Mouse (Mus musculus): ENCODE results near the gene Hoxb8. TPM values are rescaled to one million over a fixed set of nuclear protein-coding genes. Genes with fewer than 3 reads are reported as not detected.

Hoxb8 gene
- total RNA-seq, 4 experiments from 2014 or later = 50.4 to 99.8 (median 83.6) TPM

- no peak for DNase-seq
These were observed 35.2 kb downstream of the Hoxb8 start for GRCm38 (mm10) chr11:96316696-96317607.

GRCm38 (mm10) chr11:96317608-96318367 is 36.1 kb downstream of the Hoxb8 start, which contains the start of gene Hoxb4:
TSS of gene Hoxb4 (plus strand) at chr11:96318267.
- DNase-seq = no peak

DNA sequence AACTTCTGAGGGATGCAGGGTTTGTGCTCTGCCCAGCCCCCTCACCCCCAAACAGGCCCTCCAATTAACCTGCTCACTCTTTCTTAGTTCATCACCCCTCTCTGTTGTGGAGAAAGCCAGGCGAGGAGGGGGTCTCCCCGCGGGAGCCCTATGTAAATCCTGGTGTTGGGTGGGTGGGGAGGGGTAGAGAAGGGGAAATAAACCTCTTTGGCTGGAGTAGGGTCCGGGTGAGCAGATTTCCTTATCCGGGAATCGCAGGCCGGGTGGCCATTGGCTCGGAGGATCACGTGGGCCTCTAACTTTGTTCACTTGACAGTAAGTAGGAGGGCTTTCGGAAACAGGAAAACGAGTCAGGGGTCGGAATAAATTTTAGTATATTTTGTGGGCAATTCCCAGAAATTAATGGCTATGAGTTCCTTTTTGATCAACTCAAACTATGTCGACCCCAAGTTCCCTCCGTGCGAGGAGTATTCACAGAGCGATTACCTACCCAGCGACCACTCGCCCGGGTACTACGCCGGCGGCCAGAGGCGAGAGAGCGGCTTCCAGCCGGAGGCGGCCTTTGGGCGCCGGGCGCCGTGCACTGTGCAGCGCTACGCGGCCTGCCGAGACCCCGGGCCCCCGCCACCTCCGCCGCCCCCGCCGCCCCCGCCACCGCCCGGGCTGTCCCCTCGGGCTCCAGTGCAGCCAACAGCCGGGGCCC is 36.8 kb downstream of the Hoxb8 start:
- peak; percentile 82 for DNase-seq

DNA sequence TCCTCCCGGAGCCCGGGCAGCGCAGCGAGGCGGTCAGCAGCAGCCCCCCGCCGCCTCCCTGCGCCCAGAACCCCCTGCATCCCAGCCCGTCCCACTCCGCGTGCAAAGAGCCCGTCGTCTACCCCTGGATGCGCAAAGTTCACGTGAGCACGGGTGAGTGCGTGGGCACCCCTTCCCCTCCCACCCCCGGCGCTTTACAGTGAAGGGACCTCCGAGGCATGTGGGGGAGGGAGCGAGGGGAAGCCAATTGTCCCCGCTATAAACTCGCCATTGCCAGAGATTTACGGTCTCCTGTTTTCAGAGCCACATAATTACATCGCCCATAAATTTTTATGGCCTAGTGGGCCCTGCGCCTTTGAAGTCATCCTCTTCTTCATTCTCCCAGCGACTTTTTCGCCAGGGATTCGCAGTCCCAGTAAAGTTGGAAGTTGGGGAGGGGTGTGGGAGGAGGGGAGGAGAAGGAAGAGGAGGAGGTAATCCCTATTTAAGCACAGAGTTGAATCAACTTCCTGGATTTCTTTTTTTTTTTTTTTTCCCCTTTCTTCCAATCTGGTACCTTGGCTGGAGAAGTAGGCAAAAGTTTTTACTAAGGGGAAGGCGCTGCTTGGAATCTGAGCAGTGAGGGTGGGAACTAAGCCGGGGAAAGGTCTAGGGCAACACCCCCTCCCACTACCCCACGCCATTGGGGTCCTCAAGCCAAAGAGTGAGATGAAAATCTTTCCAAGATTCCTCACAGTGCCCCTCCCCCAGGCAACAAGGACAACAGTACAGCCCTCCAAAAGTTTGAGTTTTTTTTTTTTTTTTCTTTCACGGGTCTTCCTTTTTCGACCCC is 37.6 kb downstream of the Hoxb8 start:
- DNase-seq = no peak

GRCm38 (mm10) chr11:96319910-96320309 is 38.2 kb downstream of the Hoxb8 start:
- DNase-seq = no peak

DNA sequence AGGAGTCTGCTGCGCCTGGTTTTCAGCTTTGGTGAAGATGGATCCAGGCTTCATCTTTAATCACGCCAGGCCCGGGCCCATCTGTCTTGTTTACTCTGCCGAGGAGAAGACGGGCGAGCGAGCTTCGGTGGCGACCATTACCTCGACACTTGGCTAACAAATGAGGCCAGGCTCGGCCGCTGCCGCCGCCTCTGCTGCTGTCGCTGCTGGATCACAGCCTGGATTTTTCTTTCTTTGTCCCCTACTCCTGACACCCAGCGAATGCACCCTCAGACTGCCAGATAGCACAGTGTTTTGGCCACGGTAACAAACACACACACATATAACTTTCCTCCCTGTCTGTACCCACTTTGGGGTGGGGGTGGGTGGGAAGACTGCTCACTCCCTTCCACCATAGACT is 39.0 kb downstream of the Hoxb8 start:
- DNase-seq = no peak

- DNase-seq = no peak
These were observed 40.1 kb downstream of the Hoxb8 start for GRCm38 (mm10) chr11:96321846-96322245.

DNA sequence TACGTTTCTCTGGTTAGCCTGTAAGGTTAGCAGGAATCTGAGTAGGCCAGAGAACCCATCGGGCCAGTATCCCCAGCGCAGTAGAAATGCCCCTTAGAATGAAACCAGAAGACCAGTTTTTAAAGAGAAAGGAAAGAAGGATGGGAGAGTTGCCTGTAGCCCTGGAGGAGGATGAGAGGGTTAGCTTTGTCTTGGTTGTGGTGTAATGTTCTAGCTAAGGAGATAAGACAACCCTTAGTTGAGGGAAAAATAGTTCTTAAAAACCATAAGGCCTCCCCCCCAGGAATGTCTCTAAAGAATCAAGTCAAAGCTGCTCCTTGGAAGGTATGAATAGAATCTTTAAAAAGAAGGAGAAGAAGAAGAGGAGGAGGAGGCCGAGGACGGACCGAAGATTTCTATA is 41.0 kb downstream of the Hoxb8 start:
- DNase-seq = no peak

DNA sequence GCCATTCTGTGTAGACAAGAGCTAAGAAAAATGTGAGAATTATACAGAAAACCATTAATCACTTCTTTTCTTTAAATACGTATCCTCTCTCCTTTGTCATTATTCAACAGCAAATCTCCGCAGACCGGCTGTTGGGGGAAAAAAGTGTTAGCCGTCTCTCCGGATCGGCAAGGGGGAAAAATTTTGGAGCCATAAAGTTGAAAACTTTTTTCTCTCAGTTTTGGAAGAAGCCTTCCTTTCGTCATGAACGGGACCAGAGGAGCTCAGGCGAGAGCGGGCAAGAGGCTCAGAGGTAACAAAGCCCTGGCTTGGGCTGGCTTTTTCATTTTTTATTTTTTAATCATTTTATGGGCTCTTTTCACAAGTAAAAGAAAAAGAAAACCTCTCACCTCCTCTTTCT is 41.4 kb downstream of the Hoxb8 start, which contains the start of gene Hoxb3:
Gene Hoxb3 (plus strand): TSS at position 173 of the 400 bp plus-strand sequence.
- no peak for DNase-seq

DNA sequence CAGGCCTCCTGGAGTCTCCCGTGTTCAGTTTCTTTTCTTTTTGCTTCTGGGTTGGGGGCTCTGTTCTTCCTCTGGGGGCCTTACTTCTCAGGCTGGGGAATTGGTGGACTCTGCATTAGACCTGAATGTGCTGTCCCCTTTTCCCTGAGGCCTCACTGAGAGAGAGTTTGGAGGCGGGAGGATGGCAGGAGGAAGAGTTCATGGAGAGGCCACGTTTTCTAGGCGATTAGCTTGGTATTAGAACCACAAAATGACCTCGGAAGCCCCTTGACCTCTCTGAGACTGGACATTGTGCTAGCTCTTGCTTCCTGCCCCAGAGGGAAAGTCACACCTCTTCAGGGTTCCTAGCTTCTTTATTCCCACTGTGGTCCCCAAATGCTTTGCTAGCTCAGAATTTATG is 42.4 kb downstream of the Hoxb8 start:
- no peak for DNase-seq

- DNase-seq = no peak
These were observed 43.3 kb downstream of the Hoxb8 start for GRCm38 (mm10) chr11:96324965-96325364.

- DNase-seq = no peak
These were observed 44.1 kb downstream of the Hoxb8 start for GRCm38 (mm10) chr11:96325747-96326212.

DNA sequence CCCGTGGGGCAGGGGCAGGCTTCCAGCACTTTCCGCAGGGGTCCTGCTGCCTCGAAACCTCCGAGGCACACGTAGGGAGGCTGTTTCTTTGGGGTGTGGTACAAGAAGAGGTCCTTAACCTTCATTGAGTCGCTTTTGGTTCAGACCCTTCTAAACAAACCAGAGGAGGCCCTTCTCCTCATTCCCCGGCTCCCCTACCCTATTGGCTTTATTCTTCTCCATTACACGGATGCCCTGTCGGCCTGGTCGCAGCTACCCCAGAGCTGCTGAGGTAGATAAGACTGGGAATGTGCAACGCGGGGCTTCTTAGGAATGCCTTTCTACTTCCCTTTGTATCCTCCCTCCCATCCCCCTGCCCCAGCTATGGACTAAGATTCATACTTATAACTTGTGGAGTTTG is 45.0 kb downstream of the Hoxb8 start:
- no peak for DNase-seq

DNA sequence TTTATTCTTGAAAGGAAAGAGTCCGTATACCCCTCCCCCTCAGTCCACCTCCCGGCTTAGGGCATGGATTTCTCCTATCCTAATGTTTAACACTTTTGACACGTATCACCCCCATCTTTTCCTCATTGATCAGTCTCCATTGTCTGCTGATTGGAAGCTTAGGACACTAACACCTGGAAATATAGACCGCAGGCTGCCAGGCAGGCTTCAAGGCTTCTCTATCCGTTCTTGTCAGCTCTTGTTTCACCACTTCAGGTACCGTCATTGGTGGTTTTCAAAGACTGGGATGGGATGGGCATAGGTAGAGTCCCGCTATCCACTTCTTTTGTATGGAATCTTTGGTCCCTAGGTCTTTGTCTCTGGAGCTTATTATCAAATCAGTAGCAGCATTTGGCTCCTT is 45.4 kb downstream of the Hoxb8 start:
- DNase-seq = no peak

- no peak for DNase-seq
These were observed 46.0 kb downstream of the Hoxb8 start for GRCm38 (mm10) chr11:96327750-96328149.

GRCm38 (mm10) chr11:96328605-96329004 is 46.9 kb downstream of the Hoxb8 start:
- DNase-seq = no peak

GRCm38 (mm10) chr11:96332105-96332504 is 50.4 kb downstream of the Hoxb8 start:
- DNase-seq = no peak

- no peak for DNase-seq
These were observed 50.9 kb downstream of the Hoxb8 start for GRCm38 (mm10) chr11:96332618-96333032.

GRCm38 (mm10) chr11:96333241-96334001 is 51.7 kb downstream of the Hoxb8 start:
- no peak for DNase-seq

GRCm38 (mm10) chr11:96334002-96334364 is 52.3 kb downstream of the Hoxb8 start:
- no peak for DNase-seq

All from adrenal gland, adult 8-10 months (tissue).